Mouse (Mus musculus): ENCODE results near the gene Slc9a5. TPM values are rescaled to one million over a fixed set of nuclear protein-coding genes. Genes with fewer than 3 reads are reported as not detected.

Slc9a5 gene
- total RNA-seq, 1 experiment: 5.8 TPM

GRCm38 (mm10) chr8:105403467-105403866 is 54.8 kb downstream of the Slc9a5 start:
- in situ Hi-C loops (cut with MboI; ENCODE audit: low sequenced_read_pairs in 2 of 2, unreplicated experiment in 2 of 2): no loop called here
- DNase-seq (ENCODE audit: low read depth, low spot score): no peak
- H3K9me3 ChIP-seq (ENCODE audit: control insufficient read depth, insufficient read depth, low read depth, low read length): no peaks in the 10 kb centered on the region
- H3K9ac ChIP-seq (ENCODE audit: insufficient read depth, low read depth, low read length, poor library complexity, severe bottlenecking): no peak overlapping the region
- TF ChIP-seq ZNF384 (IDR thresholded peaks at IDR 0.05; ENCODE audit: low read depth, low read length): no peak
- TF ChIP-seq CHD2 (IDR thresholded peaks at IDR 0.05; ENCODE audit: low read depth, low read length): no peak
- no peak for TF ChIP-seq MAFK (IDR thresholded peaks at IDR 0.05; ENCODE audit: insufficient read depth, low read depth, low read length)
- TF ChIP-seq HCFC1 (IDR thresholded peaks at IDR 0.05; ENCODE audit: borderline replicate concordance, insufficient read depth, low read length): no peak
- TF ChIP-seq ZC3H11A (IDR thresholded peaks at IDR 0.05; ENCODE audit: borderline replicate concordance, low read depth, low read length): no peak
- no peak overlapping the region for H3K27ac ChIP-seq (ENCODE audit: insufficient read depth, low read depth, low read length, poor library complexity, severe bottlenecking)
- 0 out of 4 replicates have a peak, but pooled peaks cover 0 to 3% of the 10 kb centered on the region in 2 experiments for H3K4me1 ChIP-seq (ENCODE audit: control insufficient read depth in 2 of 2, insufficient read depth in 2 of 2, low read length in 2 of 2, poor library complexity in 1 of 2)
- no peak overlapping the region for H3K4me3 ChIP-seq (ENCODE audit: insufficient read depth in 1 of 2, low read depth in 1 of 2, low read length in 2 of 2, poor library complexity in 1 of 2, severe bottlenecking in 1 of 2)
- H3K36me3 ChIP-seq (ENCODE audit: control insufficient read depth, insufficient read depth, low read length, poor library complexity, severe bottlenecking): no peaks in the 10 kb centered on the region

DNA sequence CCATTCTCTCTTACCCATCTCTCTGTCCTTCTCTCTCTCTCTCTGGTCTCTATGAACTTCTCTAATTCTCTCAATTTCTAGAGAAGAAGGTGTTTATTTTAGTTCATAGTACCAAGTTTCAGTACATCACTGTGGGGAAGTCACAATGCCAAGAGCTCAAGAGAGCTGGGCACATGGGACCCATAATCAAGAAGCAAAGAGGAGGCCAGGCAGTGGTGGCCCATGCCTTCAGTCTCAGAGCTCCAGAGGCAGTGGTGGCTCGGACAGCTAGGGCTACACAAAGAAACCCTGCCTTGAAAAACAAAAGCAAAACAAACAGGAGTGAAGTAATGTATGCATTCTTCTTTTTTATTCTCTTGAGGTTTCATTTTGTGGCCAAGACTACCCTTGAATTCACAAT is 55.9 kb downstream of the Slc9a5 start:
- Histone ChIP-seq H3K4me3 (ENCODE audit: insufficient read depth in 1 of 2, low read depth in 1 of 2, low read length in 2 of 2, poor library complexity in 1 of 2, severe bottlenecking in 1 of 2) (no peak overlapping the region), H3K4me1 (ENCODE audit: control insufficient read depth in 2 of 2, insufficient read depth in 2 of 2, low read length in 2 of 2, poor library complexity in 1 of 2) (0 out of 4 replicates have a peak, but pooled peaks cover 0 to 3% of the 10 kb centered on the region in 2 experiments), H3K9ac (ENCODE audit: insufficient read depth, low read depth, low read length, poor library complexity, severe bottlenecking) (no peak overlapping the region), H3K9me3 (ENCODE audit: control insufficient read depth, insufficient read depth, low read depth, low read length) (no peaks in the 10 kb centered on the region), H3K27ac (ENCODE audit: insufficient read depth, low read depth, low read length, poor library complexity, severe bottlenecking) (no peak overlapping the region), H3K36me3 (ENCODE audit: control insufficient read depth, insufficient read depth, low read length, poor library complexity, severe bottlenecking) (no peaks in the 10 kb centered on the region)
- TF ChIP-seq CHD2 (IDR thresholded peaks at IDR 0.05; ENCODE audit: low read depth, low read length) (no peak), HCFC1 (IDR thresholded peaks at IDR 0.05; ENCODE audit: borderline replicate concordance, insufficient read depth, low read length) (no peak), MAFK (IDR thresholded peaks at IDR 0.05; ENCODE audit: insufficient read depth, low read depth, low read length) (no peak), ZNF384 (IDR thresholded peaks at IDR 0.05; ENCODE audit: low read depth, low read length) (no peak), ZC3H11A (IDR thresholded peaks at IDR 0.05; ENCODE audit: borderline replicate concordance, low read depth, low read length) (no peak)
- no peak for DNase-seq (ENCODE audit: low read depth, low spot score)
- in situ Hi-C loops (cut with MboI; ENCODE audit: low sequenced_read_pairs in 2 of 2, unreplicated experiment in 2 of 2): no loop called here

- DNase-seq (ENCODE audit: low read depth, low spot score): no peak
- Histone ChIP-seq H3K4me1 (ENCODE audit: control insufficient read depth in 2 of 2, insufficient read depth in 2 of 2, low read length in 2 of 2, poor library complexity in 1 of 2) (0 out of 4 replicates have a peak, but pooled peaks cover 0 to under 1% of the 10 kb centered on the region in 2 experiments), H3K27ac (ENCODE audit: insufficient read depth, low read depth, low read length, poor library complexity, severe bottlenecking) (no peak overlapping the region), H3K9ac (ENCODE audit: insufficient read depth, low read depth, low read length, poor library complexity, severe bottlenecking) (no peak overlapping the region), H3K4me3 (ENCODE audit: insufficient read depth in 1 of 2, low read depth in 1 of 2, low read length in 2 of 2, poor library complexity in 1 of 2, severe bottlenecking in 1 of 2) (no peak overlapping the region), H3K36me3 (ENCODE audit: control insufficient read depth, insufficient read depth, low read length, poor library complexity, severe bottlenecking) (no peaks in the 10 kb centered on the region), H3K9me3 (ENCODE audit: control insufficient read depth, insufficient read depth, low read depth, low read length) (no peaks in the 10 kb centered on the region)
- no peak for TF ChIP-seq CHD2 (IDR thresholded peaks at IDR 0.05; ENCODE audit: low read depth, low read length)
- TF ChIP-seq MAFK (IDR thresholded peaks at IDR 0.05; ENCODE audit: insufficient read depth, low read depth, low read length): no peak
- TF ChIP-seq ZNF384 (IDR thresholded peaks at IDR 0.05; ENCODE audit: low read depth, low read length): no peak
- no peak for TF ChIP-seq HCFC1 (IDR thresholded peaks at IDR 0.05; ENCODE audit: borderline replicate concordance, insufficient read depth, low read length)
- TF ChIP-seq ZC3H11A (IDR thresholded peaks at IDR 0.05; ENCODE audit: borderline replicate concordance, low read depth, low read length): no peak
- in situ Hi-C loops (cut with MboI; ENCODE audit: low sequenced_read_pairs in 2 of 2, unreplicated experiment in 2 of 2): no loop called here
Observed at GRCm38 (mm10) chr8:105406416-105406815, 57.8 kb downstream of the Slc9a5 start.

DNA sequence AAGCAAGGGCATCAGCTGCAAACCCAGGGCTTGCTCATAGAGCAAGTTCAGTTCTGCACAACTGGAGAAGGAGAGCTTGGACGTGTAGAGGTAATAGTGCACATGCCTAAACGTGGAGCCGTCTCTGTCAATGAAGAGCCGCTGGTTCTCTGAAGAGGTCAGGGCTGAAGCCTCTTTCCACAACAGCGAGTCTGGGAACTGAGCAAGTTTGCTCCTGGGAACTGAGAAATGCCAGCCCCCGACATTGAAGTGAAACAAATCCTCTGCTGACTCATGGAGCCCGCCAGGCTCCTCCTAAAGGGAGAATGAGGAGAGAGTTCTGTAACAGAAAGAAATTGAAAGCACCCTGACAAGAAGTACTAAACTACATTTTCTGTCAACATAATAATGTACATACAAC is 59.7 kb downstream of the Slc9a5 start:
- Histone ChIP-seq H3K9ac (ENCODE audit: insufficient read depth, low read depth, low read length, poor library complexity, severe bottlenecking) (no peak overlapping the region), H3K4me1 (ENCODE audit: control insufficient read depth in 2 of 2, insufficient read depth in 2 of 2, low read length in 2 of 2, poor library complexity in 1 of 2) (no peaks in the 10 kb centered on the region), H3K27ac (ENCODE audit: insufficient read depth, low read depth, low read length, poor library complexity, severe bottlenecking) (no peak overlapping the region), H3K36me3 (ENCODE audit: control insufficient read depth, insufficient read depth, low read length, poor library complexity, severe bottlenecking) (no peaks in the 10 kb centered on the region), H3K4me3 (ENCODE audit: insufficient read depth in 1 of 2, low read depth in 1 of 2, low read length in 2 of 2, poor library complexity in 1 of 2, severe bottlenecking in 1 of 2) (no peak overlapping the region), H3K9me3 (ENCODE audit: control insufficient read depth, insufficient read depth, low read depth, low read length) (no peaks in the 10 kb centered on the region)
- no peak for TF ChIP-seq CHD2 (IDR thresholded peaks at IDR 0.05; ENCODE audit: low read depth, low read length)
- TF ChIP-seq MAFK (IDR thresholded peaks at IDR 0.05; ENCODE audit: insufficient read depth, low read depth, low read length): no peak
- no peak for TF ChIP-seq HCFC1 (IDR thresholded peaks at IDR 0.05; ENCODE audit: borderline replicate concordance, insufficient read depth, low read length)
- TF ChIP-seq ZNF384 (IDR thresholded peaks at IDR 0.05; ENCODE audit: low read depth, low read length): no peak
- TF ChIP-seq ZC3H11A (IDR thresholded peaks at IDR 0.05; ENCODE audit: borderline replicate concordance, low read depth, low read length): no peak
- no peak for DNase-seq (ENCODE audit: low read depth, low spot score)
- in situ Hi-C loops (cut with MboI; ENCODE audit: low sequenced_read_pairs in 2 of 2, unreplicated experiment in 2 of 2): no loop called here

GRCm38 (mm10) chr8:105409947-105410346 is 61.3 kb downstream of the Slc9a5 start:
- no peaks in the 10 kb centered on the region for H3K9me3 ChIP-seq (ENCODE audit: control insufficient read depth, insufficient read depth, low read depth, low read length)
- no peak overlapping the region for H3K4me3 ChIP-seq (ENCODE audit: insufficient read depth in 1 of 2, low read depth in 1 of 2, low read length in 2 of 2, poor library complexity in 1 of 2, severe bottlenecking in 1 of 2)
- no peak for DNase-seq (ENCODE audit: low read depth, low spot score)
- peaks cover 0 to 3% of the 10 kb centered on the region in 2 experiments; a peak in 1 of 4 replicates for H3K4me1 ChIP-seq (ENCODE audit: control insufficient read depth in 2 of 2, insufficient read depth in 2 of 2, low read length in 2 of 2, poor library complexity in 1 of 2)
- in situ Hi-C loops (cut with MboI; ENCODE audit: low sequenced_read_pairs in 2 of 2, unreplicated experiment in 2 of 2): no loop called here
- TF ChIP-seq HCFC1 (IDR thresholded peaks at IDR 0.05; ENCODE audit: borderline replicate concordance, insufficient read depth, low read length) (no peak), ZNF384 (IDR thresholded peaks at IDR 0.05; ENCODE audit: low read depth, low read length) (no peak), ZC3H11A (IDR thresholded peaks at IDR 0.05; ENCODE audit: borderline replicate concordance, low read depth, low read length) (no peak), CHD2 (IDR thresholded peaks at IDR 0.05; ENCODE audit: low read depth, low read length) (no peak), MAFK (IDR thresholded peaks at IDR 0.05; ENCODE audit: insufficient read depth, low read depth, low read length) (no peak)
- H3K36me3 ChIP-seq (ENCODE audit: control insufficient read depth, insufficient read depth, low read length, poor library complexity, severe bottlenecking): no peaks in the 10 kb centered on the region
- no peak overlapping the region for H3K27ac ChIP-seq (ENCODE audit: insufficient read depth, low read depth, low read length, poor library complexity, severe bottlenecking)
- no peak overlapping the region for H3K9ac ChIP-seq (ENCODE audit: insufficient read depth, low read depth, low read length, poor library complexity, severe bottlenecking)
